Mouse (Mus musculus) CH12.LX (cell line): Measurements from ENCODE around the gene Dlx4. TPM values are rescaled to one million over a fixed set of nuclear protein-coding genes. Genes with fewer than 3 reads are reported as not detected.

Source experiments
- DNase-seq: peaks from one replicate; pipeline ENCODE4 v3.0.0-alpha.2; 2013; ENCODE audit errors: extremely low read depth
- H3K27ac ChIP-seq: 2 replicates; pipeline ENCODE4 v1.5.1; 2012; ENCODE audit warnings: low read depth, mild to moderate bottlenecking, control low read depth, moderate library complexity; ENCODE audit not compliant: insufficient read depth
- H3K27me3 ChIP-seq: replicated peaks from 2 replicates; pipeline ENCODE3; 2012; ENCODE audit warnings: inconsistent platforms
- H3K36me3 ChIP-seq, 2 experiments: replicated peaks in 1 of 2; 2 replicates each; pipeline versions ENCODE3 to v1.6.1; 2012; ENCODE audit warnings: inconsistent platforms in 1 of 2, low read length in 1 of 2, mild to moderate bottlenecking in 1 of 2, mixed read lengths in 1 of 2, moderate library complexity in 1 of 2; ENCODE audit not compliant: control insufficient read depth in 1 of 2, insufficient read depth in 1 of 2
- H3K4me1 ChIP-seq, 2 experiments: 2 replicates each; pipeline ENCODE4 v1.6.1; 2012; ENCODE audit warnings: inconsistent platforms in 1 of 2, moderate library complexity in 1 of 2; ENCODE audit not compliant: insufficient read depth in 2 of 2, control insufficient read depth in 1 of 2
- H3K4me2 ChIP-seq: 2 replicates; pipeline ENCODE4 v1.6.1; 2012; ENCODE audit warnings: low read depth, mild to moderate bottlenecking, control low read depth; ENCODE audit not compliant: poor library complexity, insufficient read depth, severe bottlenecking
- H3K4me3 ChIP-seq, 3 experiments: fragments of 150-350 bp in 1 of 3; sonication (generic) in 1 of 3; replicated peaks in 1 of 3; 2 replicates each; pipeline versions ENCODE3 to v1.5.1; 2011 to 2012; ENCODE audit warnings: low read depth in 2 of 3, low read length in 2 of 3, mild to moderate bottlenecking in 2 of 3, moderate library complexity in 2 of 3, control low read depth in 1 of 3, improper control_type of control experiment in 1 of 3, inconsistent platforms in 1 of 3, mixed read lengths in 1 of 3; ENCODE audit not compliant: poor library complexity in 1 of 3
- H3K79me2 ChIP-seq: replicated peaks from 2 replicates; pipeline ENCODE4 v1.6.1; 2012; ENCODE audit warnings: mild to moderate bottlenecking, moderate library complexity; ENCODE audit not compliant: control insufficient read depth, poor library complexity, insufficient read depth, severe bottlenecking; ENCODE audit errors: extremely low read depth
- H3K9ac ChIP-seq: 2 replicates; pipeline ENCODE4 v1.6.1; 2012; ENCODE audit warnings: low read depth, mild to moderate bottlenecking, control low read depth, moderate library complexity; ENCODE audit not compliant: insufficient read depth
- H3K9me3 ChIP-seq: replicated peaks from 2 replicates; pipeline ENCODE3; 2012; ENCODE audit warnings: low read length, inconsistent platforms, mixed read lengths
- BHLHE40 ChIP-seq: IDR thresholded peaks from 2 replicates; pipeline ENCODE4 v1.6.1; 2011; ENCODE audit warnings: mild to moderate bottlenecking, low read depth, low read length, improper control_type of control experiment
- CHD1 ChIP-seq: IDR thresholded peaks from 2 replicates; pipeline ENCODE4 v1.6.1; 2012; ENCODE audit warnings: low read depth, low read length, improper control_type of control experiment, inconsistent platforms
- CHD2 ChIP-seq: IDR thresholded peaks from 2 replicates; pipeline ENCODE4 v1.6.1; 2011; ENCODE audit warnings: low read length, improper control_type of control experiment
- CTCF ChIP-seq, 2 experiments: IDR thresholded peaks in 1 of 2; conservative IDR thresholded peaks in 1 of 2; 2 replicates each; pipeline ENCODE4 v1.5.1; 2011 to 2012; ENCODE audit warnings: low read depth in 2 of 2, low read length in 2 of 2, improper control_type of control experiment in 1 of 2, inconsistent platforms in 1 of 2, mild to moderate bottlenecking in 1 of 2, moderate library complexity in 1 of 2
- ELF1 ChIP-seq: IDR thresholded peaks from 2 replicates; pipeline ENCODE4 v1.6.1; 2014; ENCODE audit warnings: low read depth, mild to moderate bottlenecking, inconsistent platforms, low read length, improper control_type of control experiment
- ETS1 ChIP-seq: conservative IDR thresholded peaks from 2 replicates; pipeline ENCODE4 v1.6.1; 2012; ENCODE audit warnings: low read depth, mild to moderate bottlenecking, inconsistent platforms, low read length, improper control_type of control experiment, moderate library complexity
- HCFC1 ChIP-seq: IDR thresholded peaks from 2 replicates; pipeline ENCODE4 v1.6.1; 2012; ENCODE audit warnings: low read depth, mild to moderate bottlenecking, inconsistent platforms, low read length, improper control_type of control experiment
- IRF4 ChIP-seq: IDR thresholded peaks from 2 replicates; pipeline ENCODE4 v1.6.1; 2014; ENCODE audit warnings: low read depth, mild to moderate bottlenecking, inconsistent platforms, low read length, improper control_type of control experiment
- JUND ChIP-seq: conservative IDR thresholded peaks from 2 replicates; pipeline ENCODE4 v1.6.1; 2011; ENCODE audit warnings: low read depth, low read length, improper control_type of control experiment
- MAX ChIP-seq: IDR thresholded peaks from 2 replicates; pipeline ENCODE4 v1.6.1; 2011; ENCODE audit warnings: low read length, improper control_type of control experiment
- MEF2A ChIP-seq: IDR thresholded peaks from 2 replicates; pipeline ENCODE4 v1.6.1; 2014; ENCODE audit warnings: low read depth, mild to moderate bottlenecking, inconsistent platforms, low read length, improper control_type of control experiment, borderline replicate concordance
- NELFE ChIP-seq: IDR thresholded peaks from 2 replicates; pipeline ENCODE4 v1.6.1; 2011; ENCODE audit warnings: low read depth, low read length, improper control_type of control experiment
- POLR2A ChIP-seq: IDR thresholded peaks from 2 replicates; pipeline ENCODE4 v1.6.1; 2011; ENCODE audit warnings: low read depth, mild to moderate bottlenecking, improper control_type of control experiment, low read length
- POLR2AphosphoS2 ChIP-seq: IDR thresholded peaks from 2 replicates; pipeline ENCODE4 v1.6.1; 2011; ENCODE audit warnings: low read depth, low read length, improper control_type of control experiment
- RAD21 ChIP-seq: IDR thresholded peaks from 2 replicates; pipeline ENCODE4 v1.6.1; 2011; ENCODE audit warnings: low read depth, mild to moderate bottlenecking, low read length, improper control_type of control experiment, moderate library complexity
- RCOR1 ChIP-seq: conservative IDR thresholded peaks from 2 replicates; pipeline ENCODE4 v1.6.1; 2012; ENCODE audit warnings: low read depth, mild to moderate bottlenecking, inconsistent platforms, low read length, improper control_type of control experiment
- SMC3 ChIP-seq: IDR thresholded peaks from 2 replicates; pipeline ENCODE4 v1.6.1; 2011; ENCODE audit warnings: low read depth, low read length, improper control_type of control experiment
- TCF12 ChIP-seq: IDR thresholded peaks from 2 replicates; pipeline ENCODE4 v1.6.1; 2014; ENCODE audit warnings: low read depth, mild to moderate bottlenecking, inconsistent platforms, low read length, improper control_type of control experiment
- UBTF ChIP-seq: IDR thresholded peaks from 2 replicates; pipeline ENCODE4 v1.6.1; 2012; ENCODE audit warnings: low read depth, mild to moderate bottlenecking, inconsistent platforms, low read length, improper control_type of control experiment, moderate library complexity
- USF1 ChIP-seq: IDR thresholded peaks from 2 replicates; pipeline ENCODE4 v1.6.1; 2014; ENCODE audit warnings: low read depth, mild to moderate bottlenecking, inconsistent platforms, low read length, improper control_type of control experiment
- ZC3H11A ChIP-seq: IDR thresholded peaks from 2 replicates; pipeline ENCODE4 v1.6.1; 2012; ENCODE audit warnings: low read depth, mild to moderate bottlenecking, inconsistent platforms, low read length, improper control_type of control experiment
- dilution Hi-C: fragments of 300-500 bp; cut with MboI; formaldehyde crosslinking; loops from 2 replicates; pipeline ENCODE4 v1.14.3; 2020; ENCODE audit warnings: low sequenced_read_pairs; ENCODE audit not compliant: extremely low pct_unique_long_range_greater_than_20kb, extremely low pct_ligation_motif_present
- in situ Hi-C: fragments of 300-500 bp; cut with MboI; formaldehyde crosslinking; loops from 3 replicates; pipeline ENCODE4 v1.14.3; 2019; ENCODE audit warnings: low sequenced_read_pairs, low pct_ligation_motif_present, low pct_unique_long_range_greater_than_20kb, mixed read lengths
- polyA plus RNA-seq: library from polyadenylated mRNA; unstranded; fragments of >175 nt; gene quantifications from 2 replicates; pipeline ENCODE4 v1.2.1, GENCODE M21; 2012; ENCODE audit warnings: low read depth; ENCODE audit not compliant: insufficient read length
- total RNA-seq, 2 experiments: library from RNA; depleted of rRNA; stranded (reverse); fragments of 300-350 nt in 1 of 2; fragments of >200 nt in 1 of 2; gene quantifications; 2 replicates each; pipeline ENCODE4 v1.2.3; 2012 to 2014

The Dlx4 gene
- total and polyA plus RNA-seq, 3 experiments: 0.25 TPM; not detected in 2

DNA sequence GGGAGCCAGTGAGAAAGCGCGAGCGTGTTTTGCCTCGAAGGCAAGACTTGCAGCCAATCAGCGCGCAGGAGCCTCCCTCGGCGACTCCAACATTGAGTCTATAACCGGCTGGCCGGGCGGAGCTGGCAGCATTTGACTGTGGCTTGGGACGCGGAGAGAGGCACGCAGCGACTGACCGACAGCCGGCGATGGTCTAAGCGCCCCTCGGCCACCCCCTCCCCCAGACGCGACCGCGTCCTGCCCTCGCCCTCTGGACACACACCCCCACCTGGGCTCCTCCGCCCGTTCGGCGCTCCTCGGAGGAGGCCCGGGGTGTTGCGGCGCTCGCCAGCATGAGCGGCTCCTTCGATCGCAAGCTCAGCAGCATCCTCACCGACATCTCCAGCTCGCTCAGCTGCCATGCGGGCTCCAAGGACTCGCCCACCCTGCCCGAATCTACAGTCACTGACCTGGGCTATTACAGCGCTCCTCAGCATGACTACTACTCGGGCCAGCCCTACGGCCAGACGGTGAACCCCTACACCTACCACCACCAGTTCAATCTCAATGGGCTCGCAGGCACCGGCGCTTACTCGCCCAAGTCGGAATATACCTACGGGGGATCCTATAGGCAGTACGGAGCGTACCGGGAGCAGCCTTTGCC, 26.0 kb downstream of the Dlx4 start, which contains the start of gene Dlx3:
TSS of gene Dlx3 (plus strand) at position 130 of the 643 bp plus-strand sequence.
- dilution Hi-C loops: no loop called here
- no peak within 1 kb of the TSS for H3K4me2 ChIP-seq
- H3K9ac ChIP-seq: no peak within 1 kb of the TSS
- in situ Hi-C loops: loop anchor here (5.0 to 10.0 kb wide), 3 partner anchors 117 to 405 kb away; no protein-coding TSS in a partner anchor
- no peaks in the 10 kb centered on the region for H3K9me3 ChIP-seq
- H3K4me1 ChIP-seq: no peaks in the 10 kb centered on the region; a peak in 1 of 4 replicates
- no peaks in the 10 kb centered on the region for H3K79me2 ChIP-seq
- no peak for TF ChIP-seq POLR2AphosphoS2
- TF ChIP-seq RCOR1: no peak
- TF ChIP-seq BHLHE40: no peak
- peaks cover 66% of the 10 kb centered on the region for H3K27me3 ChIP-seq
- no peak within 1 kb of the TSS for H3K27ac ChIP-seq
- no peak within 1 kb of the TSS for H3K4me3 ChIP-seq
- no peak for DNase-seq
- no peaks in the 10 kb centered on the region for H3K36me3 ChIP-seq

DNA sequence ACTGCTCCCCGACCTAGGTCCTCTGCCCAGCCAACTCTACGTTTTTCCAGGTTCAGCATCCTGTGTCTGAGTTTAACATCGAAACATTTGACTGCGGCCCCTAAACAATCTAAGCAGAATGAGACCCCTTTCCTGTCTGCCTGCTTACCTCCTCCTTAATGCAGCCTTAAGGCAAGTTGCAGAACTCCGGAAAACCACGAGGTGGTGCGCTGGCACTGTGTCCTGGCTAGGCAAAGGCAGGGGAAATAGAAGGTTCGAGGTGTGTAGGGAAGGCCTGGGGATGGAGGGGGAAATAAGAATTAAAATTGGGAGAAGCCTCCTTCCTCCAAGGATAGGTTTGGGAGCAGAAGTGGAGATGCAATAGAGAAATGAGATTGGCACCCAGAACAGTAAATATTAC, 27.6 kb downstream of the Dlx4 start:
- dilution Hi-C loops (no loop called here), in situ Hi-C loops (loop anchor here (10.0 kb wide), 1 partner anchor 406 kb away; no protein-coding TSS in a partner anchor)
- DNase-seq: peak; percentile 61

DNA sequence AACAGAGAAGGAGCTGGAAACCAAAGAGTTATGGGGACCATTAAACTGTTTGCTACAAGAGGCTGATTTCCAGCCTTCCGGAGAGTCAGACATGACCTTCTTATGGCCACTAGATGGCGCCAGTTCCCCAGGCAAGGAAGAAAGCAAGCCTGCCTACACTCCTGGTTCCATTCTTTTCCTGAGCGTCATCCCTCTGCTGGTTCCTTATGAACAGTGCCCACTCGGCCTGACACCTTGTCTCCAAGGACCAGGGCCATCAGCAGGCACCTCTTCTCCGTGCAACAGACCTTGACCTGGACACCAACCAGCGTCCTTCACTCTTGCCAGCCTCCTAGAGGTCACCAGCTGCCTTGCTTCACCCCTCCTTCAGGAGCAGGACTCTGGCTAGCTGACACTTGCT, 29.0 kb downstream of the Dlx4 start:
- Histone ChIP-seq H3K4me2 (no peak overlapping the region), H3K27me3 (peaks cover 48% of the 10 kb centered on the region), H3K4me3 (no peak overlapping the region), H3K9ac (no peak overlapping the region), H3K27ac (no peak overlapping the region), H3K4me1 (no peaks in the 10 kb centered on the region; a peak in 1 of 4 replicates), H3K36me3 (no peaks in the 10 kb centered on the region), H3K79me2 (no peaks in the 10 kb centered on the region), H3K9me3 (no peaks in the 10 kb centered on the region)
- in situ Hi-C loops (loop anchor here (10.0 kb wide), 1 partner anchor 408 kb away; no protein-coding TSS in a partner anchor), dilution Hi-C loops (no loop called here)
- peak; percentile 86 for DNase-seq
- no peak for TF ChIP-seq CHD2
- TF ChIP-seq HCFC1: peak; percentile 17; the same call in 1 of the 2 replicates
- peak; percentile 62; the same call in 1 of the 2 replicates for TF ChIP-seq NELFE
- TF ChIP-seq SMC3: peak; percentile 98
- peak; percentile 34; the same call in 1 of the 2 replicates for TF ChIP-seq MEF2A
- TF ChIP-seq JUND: 0 out of 2 replicates have a peak, but pooled peaks have one; percentile 20
- peak; percentile 82 for TF ChIP-seq ZC3H11A
- no peak for TF ChIP-seq ETS1
- peak; percentile 98 for TF ChIP-seq CTCF (conservative IDR thresholded peaks at IDR 0.05 in 1 of 2, IDR thresholded peaks at IDR 0.05 in 1 of 2; ENCODE audit: low read depth in 2 of 2, low read length in 2 of 2)
- no peak for TF ChIP-seq UBTF
- 0 out of 2 replicates have a peak, but pooled peaks have one; percentile 20 for TF ChIP-seq ELF1
- peak; percentile 54 for TF ChIP-seq IRF4
- TF ChIP-seq POLR2A: no peak

More for the DNA sequence above, 27.6 kb downstream of the Dlx4 start:
- H3K4me2 ChIP-seq: no peak overlapping the region
- peaks cover 58% of the 10 kb centered on the region for H3K27me3 ChIP-seq
- no peaks in the 10 kb centered on the region; a peak in 1 of 4 replicates for H3K4me1 ChIP-seq
- H3K79me2 ChIP-seq: no peaks in the 10 kb centered on the region
- H3K36me3 ChIP-seq: no peaks in the 10 kb centered on the region
- TF ChIP-seq USF1 (no peak), TCF12 (0 out of 2 replicates have a peak, but pooled peaks have one; percentile 28), ZC3H11A (peak; percentile 84), IRF4 (peak; percentile 36; the same call in 1 of the 2 replicates), NELFE (peak; percentile 56; the same call in 1 of the 2 replicates), RAD21 (peak; percentile 98), CTCF (conservative IDR thresholded peaks at IDR 0.05 in 1 of 2, IDR thresholded peaks at IDR 0.05 in 1 of 2; ENCODE audit: low read depth in 2 of 2, low read length in 2 of 2) (peak; percentile 55 to 99; a peak in 3 of 4 replicates), SMC3 (peak; percentile 100), CHD1 (no peak), MAX (0 out of 2 replicates have a peak, but pooled peaks have one; percentile 46)
- TF ChIP-seq, all 38 proteins: peak for 8
- Histone ChIP-seq H3K4me3 (no peak overlapping the region), H3K27ac (no peak overlapping the region), H3K9me3 (no peaks in the 10 kb centered on the region), H3K9ac (no peak overlapping the region)
